Mouse (Mus musculus): Measurements from ENCODE around the gene Ecel1. TPM values are rescaled to one million over a fixed set of nuclear protein-coding genes. Genes with fewer than 3 reads are reported as not detected.

Gene Ecel1
- polyA plus RNA-seq, 1 experiment from 2014 or later: 0.64 TPM

DNA sequence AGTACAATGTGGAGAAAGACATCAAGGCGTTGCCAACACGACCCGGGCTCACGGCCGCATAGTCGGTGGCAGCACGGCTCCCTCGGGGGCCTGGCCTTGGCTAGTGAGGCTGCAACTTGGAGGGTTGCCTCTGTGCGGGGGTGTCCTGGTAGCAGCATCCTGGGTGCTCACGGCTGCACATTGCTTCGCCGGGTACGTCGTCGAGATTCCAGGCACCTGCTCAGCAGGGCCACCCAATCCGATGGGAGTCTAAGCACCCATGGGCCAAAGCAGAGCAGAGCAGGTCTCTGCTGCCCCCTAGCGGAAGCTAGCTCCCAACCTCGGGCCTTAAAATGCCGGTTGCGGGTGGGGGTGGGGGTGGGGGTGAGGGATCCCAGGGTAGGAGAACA, 28.4 kb upstream of the Ecel1 start:
- no peaks in the 10 kb centered on the region for H3K9me3 ChIP-seq (ENCODE audit: control insufficient read depth)
- H3K4me1 ChIP-seq (replicated peaks; ENCODE audit: control insufficient read depth, insufficient read depth, low read length): no peaks in the 10 kb centered on the region; the same call in 1 of the 2 replicates
- H3K4me3 ChIP-seq (ENCODE audit: low read depth, low read length): no peak overlapping the region
- H3K4me2 ChIP-seq (replicated peaks; ENCODE audit: low read depth): no peak overlapping the region
- peaks cover 58% of the 10 kb centered on the region for H3K27me3 ChIP-seq (replicated peaks; ENCODE audit: control insufficient read depth, insufficient read depth, low read length)
- H3K9ac ChIP-seq (ENCODE audit: low read depth, low read length): no peak overlapping the region
- WGBS: 8% methylated on average over 20 of the region's 20 CpGs
- ATAC-seq: peak; percentile 53; the same call in 1 of the 2 replicates
- H3K27ac ChIP-seq (ENCODE audit: low read depth, low read length): no peak overlapping the region
- H3K36me3 ChIP-seq (ENCODE audit: control insufficient read depth, insufficient read depth): no peaks in the 10 kb centered on the region
- TF ChIP-seq CTCF (IDR thresholded peaks at IDR 0.05; ENCODE audit: low read depth): peak; percentile 85

DNA sequence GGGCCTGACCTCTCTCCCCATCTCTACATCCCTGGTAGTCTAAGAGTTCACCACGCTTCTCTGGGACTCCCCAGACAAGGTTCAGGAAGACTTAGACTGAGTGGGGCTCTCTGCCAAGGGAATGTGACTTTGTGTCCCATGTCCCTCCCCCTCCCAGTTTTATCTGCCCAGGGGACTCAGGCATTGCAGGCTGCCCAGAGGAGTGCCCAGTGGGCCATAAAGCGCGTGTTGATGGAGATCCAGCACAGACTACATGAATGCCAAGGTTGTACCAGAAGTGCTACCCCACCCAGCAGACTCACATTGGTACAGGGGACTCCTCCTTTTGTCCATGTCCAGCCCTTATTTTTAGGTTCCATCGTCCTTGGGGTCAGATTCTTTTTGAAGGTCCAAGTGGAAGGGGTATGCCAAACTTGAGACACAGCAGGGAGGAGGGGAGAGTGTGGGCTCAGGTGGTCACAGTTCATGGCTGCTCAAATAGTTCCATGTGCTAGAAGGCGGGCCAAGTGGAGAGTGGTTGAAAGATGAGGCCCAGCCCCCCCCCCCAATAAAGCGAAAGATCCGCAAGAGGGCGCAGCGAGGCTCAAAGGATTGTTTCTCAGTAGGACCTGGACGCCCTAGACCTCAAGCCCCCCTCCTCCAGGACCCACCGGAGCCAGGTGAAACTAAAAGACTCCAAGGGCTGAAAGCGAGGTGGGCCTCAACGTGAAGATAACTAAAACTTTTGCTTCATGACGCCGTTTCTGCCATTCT, 27.9 kb upstream of the Ecel1 start:
- no peaks in the 10 kb centered on the region; the same call in 1 of the 2 replicates for H3K4me1 ChIP-seq (replicated peaks; ENCODE audit: control insufficient read depth, insufficient read depth, low read length)
- ATAC-seq: no peak
- no peaks in the 10 kb centered on the region for H3K36me3 ChIP-seq (ENCODE audit: control insufficient read depth, insufficient read depth)
- no peak for TF ChIP-seq CTCF (IDR thresholded peaks at IDR 0.05; ENCODE audit: low read depth)
- no peak overlapping the region for H3K4me2 ChIP-seq (replicated peaks; ENCODE audit: low read depth)
- H3K9ac ChIP-seq (ENCODE audit: low read depth, low read length): no peak overlapping the region
- no peak overlapping the region for H3K4me3 ChIP-seq (ENCODE audit: low read depth, low read length)
- no peak overlapping the region for H3K27ac ChIP-seq (ENCODE audit: low read depth, low read length)
- 34% methylated on average over 15 of the region's 15 CpGs for WGBS
- H3K27me3 ChIP-seq (replicated peaks; ENCODE audit: control insufficient read depth, insufficient read depth, low read length): peaks cover 59% of the 10 kb centered on the region
- H3K9me3 ChIP-seq (ENCODE audit: control insufficient read depth): no peaks in the 10 kb centered on the region

DNA sequence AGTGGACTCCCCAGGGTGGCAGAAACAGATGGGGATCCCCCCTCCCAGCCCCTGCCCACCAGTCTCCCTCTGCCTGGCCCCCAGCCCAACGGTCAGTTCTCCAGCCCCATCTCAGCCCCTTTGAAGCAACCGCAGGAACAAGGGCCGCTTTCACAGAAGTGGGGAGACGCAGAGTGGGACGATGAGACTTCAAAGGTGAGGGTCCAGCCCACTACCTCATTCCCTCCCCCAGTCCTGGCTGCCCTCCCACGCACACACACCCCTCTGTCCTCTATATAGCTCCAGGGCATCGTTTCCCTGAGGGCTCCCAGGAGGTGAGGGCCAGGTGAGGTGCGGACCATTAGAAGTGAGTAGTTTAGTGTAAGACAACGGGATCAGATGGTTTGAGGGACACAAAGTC, 26.7 kb upstream of the Ecel1 start, which contains the start of gene Prss56:
Prss56 (plus strand) TSS at position 301 of the 400 bp plus-strand sequence.
- H3K9ac ChIP-seq (ENCODE audit: low read depth, low read length): no peak within 1 kb of the TSS
- TF ChIP-seq CTCF (IDR thresholded peaks at IDR 0.05; ENCODE audit: low read depth): no peak
- WGBS: 46% methylated on average over 9 of the region's 9 CpGs
- H3K4me1 ChIP-seq (replicated peaks; ENCODE audit: control insufficient read depth, insufficient read depth, low read length): no peaks in the 10 kb centered on the region; the same call in 1 of the 2 replicates
- H3K36me3 ChIP-seq (ENCODE audit: control insufficient read depth, insufficient read depth): no peaks in the 10 kb centered on the region
- H3K9me3 ChIP-seq (ENCODE audit: control insufficient read depth): no peaks in the 10 kb centered on the region
- no peak within 1 kb of the TSS for H3K27ac ChIP-seq (ENCODE audit: low read depth, low read length)
- peaks cover 60% of the 10 kb centered on the region for H3K27me3 ChIP-seq (replicated peaks; ENCODE audit: control insufficient read depth, insufficient read depth, low read length)
- H3K4me2 ChIP-seq (replicated peaks; ENCODE audit: low read depth): no peak within 1 kb of the TSS
- ATAC-seq: no peak
- H3K4me3 ChIP-seq (ENCODE audit: low read depth, low read length): no peak within 1 kb of the TSS

DNA sequence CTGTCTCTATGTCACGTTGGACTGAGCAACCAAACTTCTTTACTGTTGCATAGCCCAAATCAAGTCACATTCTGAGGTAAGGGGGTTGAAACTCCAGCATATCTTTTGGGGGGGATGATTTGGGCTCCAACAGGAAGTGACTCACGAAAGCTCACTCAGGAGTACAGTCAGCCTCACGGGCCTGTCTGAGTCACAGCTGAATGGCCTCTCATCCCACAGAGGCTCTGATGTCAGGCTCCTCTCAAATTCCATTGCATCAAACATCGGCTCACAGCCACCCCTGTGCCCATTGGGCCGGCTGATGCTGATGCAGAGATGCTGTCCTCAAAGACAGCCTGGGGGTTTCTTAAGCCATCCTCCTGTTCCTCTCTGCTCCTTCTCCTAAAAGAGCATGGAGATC, 24.6 kb upstream of the Ecel1 start:
- no peak for TF ChIP-seq CTCF (IDR thresholded peaks at IDR 0.05; ENCODE audit: low read depth)
- Histone ChIP-seq H3K9ac (ENCODE audit: low read depth, low read length) (no peak overlapping the region), H3K27me3 (replicated peaks; ENCODE audit: control insufficient read depth, insufficient read depth, low read length) (peaks cover 41% of the 10 kb centered on the region), H3K36me3 (ENCODE audit: control insufficient read depth, insufficient read depth) (no peaks in the 10 kb centered on the region), H3K4me2 (replicated peaks; ENCODE audit: low read depth) (no peak overlapping the region), H3K4me3 (ENCODE audit: low read depth, low read length) (no peak overlapping the region), H3K27ac (ENCODE audit: low read depth, low read length) (no peak overlapping the region), H3K4me1 (replicated peaks; ENCODE audit: control insufficient read depth, insufficient read depth, low read length) (no peaks in the 10 kb centered on the region), H3K9me3 (ENCODE audit: control insufficient read depth) (no peaks in the 10 kb centered on the region)
- no peak for ATAC-seq
- WGBS: 43% methylated on average over 5 of the region's 5 CpGs

DNA sequence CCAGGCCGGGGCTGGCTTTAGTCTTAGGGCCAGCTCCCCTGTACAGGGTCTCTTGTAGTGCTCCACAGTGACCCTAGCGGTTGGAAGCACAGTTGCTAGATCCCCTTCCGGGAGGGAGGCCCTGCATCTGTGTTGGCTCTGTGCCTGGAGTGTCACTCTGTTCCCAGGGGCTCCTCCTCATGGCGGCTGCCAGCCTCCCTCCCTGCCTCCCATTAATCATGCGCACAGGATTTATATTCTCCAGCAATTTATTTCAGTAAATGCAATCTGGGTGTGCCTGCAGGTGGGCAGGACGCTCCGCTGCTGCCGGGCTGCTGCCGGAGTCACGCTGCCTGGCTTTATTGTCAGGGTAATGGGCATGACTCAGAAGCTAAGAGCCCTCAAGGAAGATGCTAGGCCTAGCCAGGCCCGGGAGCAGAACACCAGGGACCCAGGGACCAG, 19.6 kb upstream of the Ecel1 start:
- Histone ChIP-seq H3K27ac (ENCODE audit: low read depth, low read length) (no peak overlapping the region), H3K4me2 (replicated peaks; ENCODE audit: low read depth) (0 out of 2 replicates have a peak overlapping the region, but pooled peaks have one; percentile 21), H3K9me3 (ENCODE audit: control insufficient read depth) (no peaks in the 10 kb centered on the region), H3K27me3 (replicated peaks; ENCODE audit: control insufficient read depth, insufficient read depth, low read length) (peaks cover 8% of the 10 kb centered on the region; the same call in 1 of the 2 replicates), H3K4me1 (replicated peaks; ENCODE audit: control insufficient read depth, insufficient read depth, low read length) (no peaks in the 10 kb centered on the region), H3K4me3 (ENCODE audit: low read depth, low read length) (no peak overlapping the region), H3K36me3 (ENCODE audit: control insufficient read depth, insufficient read depth) (no peaks in the 10 kb centered on the region), H3K9ac (ENCODE audit: low read depth, low read length) (no peak overlapping the region)
- ATAC-seq: peak; percentile 42; the same call in 1 of the 2 replicates
- 10% methylated on average over 11 of the region's 11 CpGs for WGBS
- peak; percentile 69 for TF ChIP-seq CTCF (IDR thresholded peaks at IDR 0.05; ENCODE audit: low read depth)

GRCm38 (mm10) chr1:87174006-87174955, 18.0 kb upstream of the Ecel1 start:
- H3K4me3 ChIP-seq (ENCODE audit: low read depth, low read length): no peak overlapping the region
- 28% methylated on average over 28 of the region's 28 CpGs for WGBS
- peak overlapping the region; percentile 55 for H3K4me2 ChIP-seq (replicated peaks; ENCODE audit: low read depth)

More at GRCm38 (mm10) chr1:87174006-87174955, 18.0 kb upstream of the Ecel1 start:
- ATAC-seq: peak; percentile 49; the same call in 1 of the 2 replicates
- peak; percentile 79 for TF ChIP-seq CTCF (IDR thresholded peaks at IDR 0.05; ENCODE audit: low read depth)
- Histone ChIP-seq H3K4me1 (replicated peaks; ENCODE audit: control insufficient read depth, insufficient read depth, low read length) (no peaks in the 10 kb centered on the region), H3K9ac (ENCODE audit: low read depth, low read length) (no peak overlapping the region), H3K27ac (ENCODE audit: low read depth, low read length) (no peak overlapping the region), H3K36me3 (ENCODE audit: control insufficient read depth, insufficient read depth) (no peaks in the 10 kb centered on the region), H3K9me3 (ENCODE audit: control insufficient read depth) (no peaks in the 10 kb centered on the region), H3K27me3 (replicated peaks; ENCODE audit: control insufficient read depth, insufficient read depth, low read length) (peaks cover 8% of the 10 kb centered on the region; the same call in 1 of the 2 replicates)

Measured in intestine, postnatal 0 days (tissue).